9 mouse cellular contexts compared by ENCODE assay signal in the genomic region with DNA sequence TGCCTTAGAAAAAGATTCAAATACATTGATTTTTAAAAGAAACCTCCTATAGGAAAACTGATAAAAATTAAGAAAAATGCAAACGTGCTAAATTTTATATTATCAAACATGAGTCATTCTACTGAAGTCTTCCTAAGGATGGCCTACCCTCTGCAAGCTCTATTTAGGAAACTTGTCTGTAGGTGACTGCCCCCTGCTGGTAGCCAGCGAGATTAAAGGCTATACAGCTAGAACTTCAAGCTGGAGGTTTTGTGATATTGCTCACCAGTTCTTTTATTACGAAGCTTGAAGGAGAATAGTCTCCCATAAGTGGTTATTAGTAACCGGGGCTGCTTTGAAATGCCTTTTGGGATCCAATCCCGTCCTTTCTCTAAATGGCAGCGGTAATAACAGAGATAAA.
DNase-seq lines count a peak whose midpoint lies in the region; ATAC-seq and TF ChIP-seq lines count a peak whose summit lies in the region.
"Had no signal": no experiment of that assay in that cellular context is flagged by ENCODE, and none has a peak within 500 bp of the region (broad histone marks: within the 10 kb centered on the region; RNA-seq: fewer than 3 reads in every experiment).

No protein-coding gene starts in this region.

- H3K27ac ChIP-seq in midbrain, postnatal 0 days (ENCODE audit: low read depth, low read length): no peak overlapping the region
- no peak overlapping the region for H3K27ac ChIP-seq in midbrain, embryonic 16.5 days (ENCODE audit: low read length)
- H3K27ac ChIP-seq: heart, embryonic 13.5 days had no signal

- H3K9ac ChIP-seq in midbrain, postnatal 0 days (replicated peaks; ENCODE audit: low read length, poor library complexity, severe bottlenecking): no peak overlapping the region
- no peak overlapping the region for H3K9ac ChIP-seq in midbrain, embryonic 16.5 days (ENCODE audit: low read depth, low read length)
- H3K9ac ChIP-seq: heart, embryonic 13.5 days had no signal

- H3K36me3 ChIP-seq in midbrain, postnatal 0 days (ENCODE audit: insufficient read depth, low read length): no peaks in the 10 kb centered on the region
- H3K36me3 ChIP-seq in midbrain, embryonic 16.5 days (ENCODE audit: control insufficient read depth, insufficient read depth, low read length): no peaks in the 10 kb centered on the region

- no peak for ATAC-seq in cerebellum, adult (ENCODE audit: insufficient number of reproducible peaks, low FRiP score, low TSS enrichment)
- ATAC-seq in midbrain, postnatal 0 days (ENCODE audit: low FRiP score): no peak
- no peak for ATAC-seq in midbrain, embryonic 16.5 days
- ATAC-seq in inflammation-experienced regulatory T-cells, adult 6 months: peak; percentile 80

- peak; percentile 33 for DNase-seq in cerebellum, adult 11 months
- peak; percentile 69 for DNase-seq in midbrain, postnatal 0 days (ENCODE audit: low spot score)
- peak; percentile 64 for DNase-seq in cerebellum, adult 9-10 months
- peak; percentile 64 for DNase-seq in lung, postnatal 10 days
- peak; percentile 74 for DNase-seq in testis, postnatal 10 days (ENCODE audit: low spot score)

- WGBS in midbrain, postnatal 0 days: 65% methylated on average over 6 of the region's 6 CpGs
- WGBS in midbrain, embryonic 16.5 days: 60% methylated on average over 6 of the region's 6 CpGs

- H3K4me2 ChIP-seq in midbrain, postnatal 0 days (ENCODE audit: low read depth, low read length, poor library complexity, severe bottlenecking): no peak overlapping the region
- H3K4me2 ChIP-seq in midbrain, embryonic 16.5 days (ENCODE audit: low read length): no peak overlapping the region
- H3K4me2 ChIP-seq: heart, embryonic 13.5 days had no signal

- H3K4me3 ChIP-seq in midbrain, postnatal 0 days (ENCODE audit: low read depth, low read length): no peak overlapping the region
- H3K4me3 ChIP-seq in midbrain, embryonic 16.5 days (ENCODE audit: low read depth, low read length): no peak overlapping the region
- H3K4me3 ChIP-seq: heart, embryonic 13.5 days had no signal

- peak; percentile 77 for TF ChIP-seq CTCF in midbrain, postnatal 0 days (IDR thresholded peaks at IDR 0.05)

- no peaks in the 10 kb centered on the region for H3K27me3 ChIP-seq in midbrain, postnatal 0 days (ENCODE audit: insufficient read depth, low read length)
- no peaks in the 10 kb centered on the region for H3K27me3 ChIP-seq in midbrain, embryonic 16.5 days (ENCODE audit: control insufficient read depth, insufficient read depth, low read depth, low read length)

- no peaks in the 10 kb centered on the region for H3K9me3 ChIP-seq in midbrain, postnatal 0 days (ENCODE audit: low read length)
- H3K9me3 ChIP-seq in midbrain, embryonic 16.5 days (replicated peaks; ENCODE audit: control insufficient read depth, low read length, poor library complexity, severe bottlenecking): no peaks in the 10 kb centered on the region
- H3K9me3 ChIP-seq: heart, embryonic 13.5 days had no signal

- H3K4me1 ChIP-seq in midbrain, postnatal 0 days (ENCODE audit: insufficient read depth, low read length): no peaks in the 10 kb centered on the region
- peaks cover 8% of the 10 kb centered on the region; the same call in 1 of the 2 replicates for H3K4me1 ChIP-seq in midbrain, embryonic 16.5 days (ENCODE audit: control insufficient read depth, insufficient read depth, low read length)
